Mouse (Mus musculus) heart, postnatal 36 days (tissue): ENCODE measurements around the gene Junb. TPM values are rescaled to one million over a fixed set of nuclear protein-coding genes. Genes with fewer than 3 reads are reported as not detected.

Experiments
- DNase-seq, 2 experiments: peaks; one replicate each; pipeline ENCODE4 v3.0.0; 2021 to 2022
- intact Hi-C: fragments of 180-260 bp; cut with DNase I; formaldehyde crosslinking; loops from one replicate; pipeline ENCODE4 v1.15.1; 2025
- total RNA-seq, 2 experiments: library from RNA; stranded (reverse); gene quantifications; 2 replicates each; pipeline ENCODE4 v1.2.3; 2021

Junb gene
- total RNA-seq: 10 to 100 TPM; 14.9 to 26.9 TPM

DNA sequence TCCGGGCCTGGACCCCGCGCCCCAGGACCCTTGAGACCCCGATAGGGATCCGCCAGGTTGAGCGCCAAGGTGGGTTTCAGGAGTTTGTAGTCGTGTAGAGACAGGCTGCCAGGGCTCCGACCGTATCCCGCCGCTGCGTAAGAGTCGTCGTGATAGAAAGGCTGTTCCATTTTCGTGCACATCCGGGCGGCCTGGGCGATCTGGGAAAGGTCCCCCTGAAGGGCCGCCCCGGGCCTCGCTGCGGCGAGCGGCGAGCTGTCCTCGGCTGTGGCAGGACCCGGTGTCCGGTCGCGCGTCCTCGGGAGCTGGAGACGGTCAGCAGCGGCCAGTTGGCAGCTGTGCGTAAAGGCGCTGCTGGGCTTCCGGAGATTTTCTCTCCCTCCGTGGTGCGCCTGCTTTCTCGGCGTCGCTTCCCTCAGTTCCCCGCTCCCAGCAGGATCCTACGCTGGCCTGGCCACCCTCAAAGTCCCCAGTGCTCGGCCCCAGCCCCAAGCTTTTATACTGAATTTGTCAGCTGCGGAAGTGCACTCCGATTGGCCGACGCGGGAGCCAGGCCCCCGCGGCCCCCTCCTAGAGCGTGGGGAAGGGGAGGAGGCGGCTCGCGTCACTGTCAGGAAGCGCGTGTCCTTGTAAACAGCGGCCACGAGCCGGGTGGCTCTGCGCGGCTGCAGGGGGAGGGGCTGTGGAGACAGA lies at the start of gene Junb:
Junb (minus strand) TSS at position 471 of the 693 bp plus-strand sequence.
- intact Hi-C loops: loop anchor here (5.0 kb wide), 2 partner anchors 49 to 316 kb away; partner anchors contain the start of genes Asna1, Ier2 and Trir
- DNase-seq: peak; percentile 96 to 97

DNA sequence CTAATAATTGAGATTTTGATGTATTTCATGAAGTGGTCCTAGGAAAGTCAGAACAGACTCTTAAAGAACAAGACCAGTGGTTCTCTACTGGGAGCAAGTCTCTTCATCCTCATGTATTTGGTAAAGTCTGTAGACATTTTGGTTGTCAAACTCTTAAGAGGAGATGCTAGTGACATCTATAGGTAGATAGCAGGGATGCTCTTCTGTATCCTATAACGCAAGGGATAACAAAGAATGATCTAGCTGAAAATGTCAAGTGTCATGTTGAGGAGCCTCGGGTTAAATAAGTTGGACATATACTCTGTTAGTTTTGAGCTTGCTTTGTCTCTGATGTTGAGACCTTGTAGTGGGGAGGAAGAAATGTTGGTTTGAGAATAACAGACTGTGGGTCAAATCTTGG lies 49.4 kb upstream of the Junb start:
- DNase-seq: no peak
- intact Hi-C loops: loop anchor here (5.0 kb wide), 1 partner anchor 51 kb away; the partner anchor contains the start of gene Junb

DNA sequence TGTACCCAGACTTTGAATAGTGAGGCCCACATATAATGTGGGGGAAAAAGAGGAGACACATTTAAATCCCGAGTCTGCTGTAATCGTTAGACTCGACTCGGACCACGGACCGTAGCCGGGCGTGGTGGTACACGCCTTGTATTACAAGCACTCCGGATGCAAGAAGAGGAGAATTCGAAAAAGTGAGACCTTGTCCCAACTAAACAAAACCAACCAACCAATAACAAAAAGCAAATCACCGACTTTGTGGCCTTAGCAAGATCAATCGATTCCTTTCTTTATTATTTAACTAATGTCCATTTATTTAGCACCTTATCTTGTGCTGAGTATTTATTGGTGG lies 49.0 kb upstream of the Junb start:
- DNase-seq: no peak
- intact Hi-C loops: loop anchor here (5.0 kb wide), 1 partner anchor 50 kb away; the partner anchor contains the start of gene Junb

DNA sequence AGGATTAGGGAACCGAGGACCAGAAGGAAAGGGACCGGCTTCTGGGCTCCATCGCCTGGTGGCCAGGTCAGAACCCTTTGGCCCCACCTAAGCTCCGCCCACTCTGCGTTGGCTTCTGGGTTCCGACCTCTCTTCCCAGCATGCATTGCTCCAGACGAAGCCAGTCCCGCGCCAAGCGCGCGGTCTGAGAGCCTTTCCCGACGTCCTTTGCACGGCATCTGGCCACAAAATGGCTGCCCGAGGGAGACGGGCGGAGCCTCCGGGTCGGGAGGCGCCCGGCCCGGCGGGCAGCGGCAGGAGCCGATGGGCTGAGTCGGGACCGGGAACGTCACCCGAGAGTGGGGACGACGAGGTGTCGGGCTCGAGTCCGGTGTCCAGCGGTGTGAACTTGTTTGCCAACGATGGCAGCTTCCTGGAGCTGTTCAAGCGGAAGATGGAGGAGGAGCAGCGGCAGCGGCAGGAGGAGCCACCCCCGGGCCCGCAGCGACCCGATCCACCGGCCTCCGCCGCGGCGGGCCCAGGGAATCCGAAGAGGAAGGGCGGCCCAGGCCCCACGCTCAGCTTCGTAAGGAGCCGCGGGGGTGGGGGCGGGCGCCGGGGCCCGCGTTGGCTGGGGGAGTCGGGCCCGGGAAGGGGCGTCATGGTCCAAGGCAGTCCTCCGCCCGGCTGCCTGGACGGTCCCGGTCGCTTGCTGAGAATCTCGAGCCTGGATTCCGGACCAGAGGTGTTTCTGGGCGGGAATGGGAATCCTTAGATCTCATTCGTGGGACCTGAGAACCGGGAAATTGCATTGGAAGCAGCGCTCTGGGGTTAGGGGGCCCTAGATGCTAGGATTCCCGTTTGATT lies 48.4 kb upstream of the Junb start, which contains the start of gene Trir:
Trir (plus strand) TSS at position 154 of the 846 bp plus-strand sequence.
- peak; percentile 97 to 98 for DNase-seq
- intact Hi-C loops: loop anchor here (5.0 kb wide), 1 partner anchor 50 kb away; the partner anchor contains the start of gene Junb

DNA sequence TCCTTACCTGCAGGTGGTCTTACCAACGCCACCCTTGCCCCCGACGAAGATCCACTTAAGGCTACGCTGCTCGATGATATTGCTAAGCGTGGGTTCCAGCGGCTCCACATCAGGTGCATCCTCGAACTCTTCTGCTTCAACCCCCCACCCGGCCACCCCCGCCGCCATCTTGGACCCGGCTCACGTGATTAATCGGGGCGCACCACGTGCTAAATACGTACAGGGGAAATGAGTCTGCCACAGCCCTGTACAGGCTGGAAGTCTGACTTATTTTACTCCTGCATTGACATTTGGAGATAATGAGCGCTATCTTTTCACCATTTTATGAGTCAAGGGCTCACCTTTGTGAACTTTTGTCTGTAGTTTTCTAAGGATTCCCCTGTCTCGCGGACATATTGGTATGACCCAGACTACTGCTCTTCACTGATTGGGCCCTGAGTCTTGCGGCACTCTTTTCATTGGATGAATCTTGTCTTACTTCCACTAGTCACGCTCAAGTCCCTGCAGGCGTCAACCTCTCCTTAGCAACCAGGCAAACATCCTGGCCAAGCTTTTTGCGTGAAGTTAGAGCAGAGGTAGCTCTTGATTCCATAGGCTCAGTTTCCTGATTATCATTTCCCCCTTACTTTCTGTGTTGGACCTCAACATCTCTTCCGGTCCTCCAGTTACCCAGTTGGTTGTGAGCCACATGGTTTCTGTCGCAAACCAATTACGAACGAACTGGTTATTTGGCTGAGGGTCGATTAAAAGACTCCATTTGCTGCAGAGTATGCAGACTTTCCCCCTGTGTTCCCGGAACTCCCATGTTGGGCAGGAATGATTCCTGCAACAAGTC lies 46.8 kb upstream of the Junb start, which contains the start of gene Asna1:
Asna1 (minus strand) TSS at position 184 of the 835 bp plus-strand sequence.
- intact Hi-C loops: loop anchor here (5.0 kb wide), 1 partner anchor 48 kb away; the partner anchor contains the start of gene Junb
- peak; percentile 81 to 89 for DNase-seq

DNA sequence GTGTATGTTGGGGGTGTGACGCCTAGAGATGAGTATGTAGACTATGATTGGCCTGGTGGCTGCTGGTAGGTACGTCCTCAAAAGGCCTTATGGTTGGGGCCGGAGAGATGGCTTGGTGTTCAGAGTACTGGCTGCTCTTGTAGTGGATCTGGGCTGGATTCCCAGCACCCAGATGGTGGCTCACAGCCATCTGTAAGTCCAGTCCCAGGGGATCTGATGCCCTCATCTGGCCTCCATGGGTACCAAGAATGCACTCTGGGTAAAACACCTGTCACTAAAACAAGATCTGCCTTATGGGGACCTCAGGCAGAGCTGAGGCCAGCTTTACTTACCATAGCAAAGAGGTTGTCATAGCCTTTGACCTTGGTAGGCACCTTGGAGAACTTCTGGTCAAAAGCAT lies 45.3 kb upstream of the Junb start:
- no peak for DNase-seq
- intact Hi-C loops: no loop called here

DNA sequence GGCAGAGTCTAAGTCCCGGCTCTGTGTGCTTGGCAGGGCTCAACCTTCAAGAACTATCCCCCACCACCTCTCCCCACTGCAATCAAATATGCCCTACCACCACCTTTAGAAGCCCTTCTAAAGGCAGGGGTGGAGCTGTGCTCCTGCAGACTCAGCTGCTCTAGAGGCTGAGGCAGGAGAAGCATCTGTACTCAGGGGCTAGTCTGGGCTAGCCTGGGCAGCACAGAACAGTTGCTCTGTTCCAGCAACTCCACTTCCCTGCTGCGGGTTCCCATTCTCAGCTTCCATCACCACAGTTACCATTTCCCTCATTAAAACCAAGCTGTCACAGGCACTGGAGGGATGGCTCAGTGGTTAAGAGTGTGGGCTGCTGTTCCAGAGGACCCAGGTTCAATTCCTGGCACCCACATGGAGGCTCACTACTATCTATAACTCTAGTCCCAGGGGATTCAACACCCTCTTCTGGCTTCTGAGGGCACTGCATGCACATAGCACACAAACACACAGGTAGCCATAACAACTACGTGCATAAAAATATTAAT lies 43.1 kb upstream of the Junb start:
- intact Hi-C loops: no loop called here
- DNase-seq: no peak

DNA sequence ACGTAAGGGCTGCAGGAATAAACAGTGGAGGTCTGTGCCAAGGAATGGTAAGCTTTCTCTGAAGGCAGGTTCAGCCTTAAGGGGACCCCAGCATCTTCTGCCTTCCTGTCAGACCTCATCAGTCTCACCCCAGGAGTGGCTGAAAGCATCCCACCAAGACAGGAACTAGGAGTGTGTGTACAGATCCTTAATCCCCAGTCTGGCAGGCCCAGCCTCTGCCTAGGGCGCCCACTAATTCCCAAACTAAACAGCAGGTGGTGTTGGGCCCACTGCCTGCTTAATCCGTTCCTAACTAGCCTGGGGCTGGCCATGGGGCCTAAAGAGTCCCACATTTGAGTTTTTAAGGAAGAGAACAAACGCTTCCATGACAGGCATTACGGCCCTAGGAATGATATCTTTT lies 38.7 kb upstream of the Junb start:
- intact Hi-C loops: no loop called here
- no peak for DNase-seq

DNA sequence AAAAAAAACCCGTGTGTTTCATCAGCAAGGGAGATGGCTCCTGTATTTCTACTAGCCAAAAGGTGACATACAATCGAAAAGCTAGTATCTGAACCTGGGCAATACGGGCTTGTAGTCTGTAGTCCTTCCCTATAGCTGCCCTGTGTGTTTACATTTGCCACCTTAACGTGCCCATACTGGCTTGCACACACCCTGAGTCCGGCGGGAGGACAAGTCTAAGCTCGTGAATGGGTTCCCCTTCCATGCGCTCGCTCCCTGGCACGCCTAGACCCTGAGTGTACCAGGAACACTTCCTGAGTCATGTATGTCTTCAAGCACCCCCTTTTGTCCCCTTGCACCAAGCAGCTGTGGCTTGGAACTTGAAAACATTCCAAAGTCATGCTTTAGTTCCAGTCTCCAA lies 38.2 kb upstream of the Junb start:
- DNase-seq: no peak
- intact Hi-C loops: no loop called here

DNA sequence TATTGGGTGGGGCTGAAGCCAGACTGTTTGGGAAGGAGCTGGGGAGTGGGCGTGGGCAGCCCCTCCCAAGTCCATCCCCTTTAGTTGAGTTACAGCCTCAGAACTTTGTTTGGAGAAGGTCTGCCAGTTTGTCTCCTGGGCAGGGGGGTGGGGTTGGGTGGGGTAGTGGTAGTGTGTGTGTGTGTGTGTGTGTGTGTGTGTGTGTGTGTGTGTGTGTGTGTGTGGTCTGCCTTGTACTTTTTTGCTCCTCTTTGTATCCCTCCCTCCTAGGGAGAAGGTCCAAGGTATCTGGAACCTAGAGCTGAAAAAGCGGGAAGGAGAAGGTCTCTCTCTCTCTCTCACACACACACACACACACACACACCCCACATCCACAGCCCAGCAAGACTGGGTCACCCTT lies 35.9 kb upstream of the Junb start, which contains the start of gene Best2:
Best2 (minus strand) TSS at position 101 of the 400 bp plus-strand sequence.
- no peak for DNase-seq
- intact Hi-C loops: no loop called here

DNA sequence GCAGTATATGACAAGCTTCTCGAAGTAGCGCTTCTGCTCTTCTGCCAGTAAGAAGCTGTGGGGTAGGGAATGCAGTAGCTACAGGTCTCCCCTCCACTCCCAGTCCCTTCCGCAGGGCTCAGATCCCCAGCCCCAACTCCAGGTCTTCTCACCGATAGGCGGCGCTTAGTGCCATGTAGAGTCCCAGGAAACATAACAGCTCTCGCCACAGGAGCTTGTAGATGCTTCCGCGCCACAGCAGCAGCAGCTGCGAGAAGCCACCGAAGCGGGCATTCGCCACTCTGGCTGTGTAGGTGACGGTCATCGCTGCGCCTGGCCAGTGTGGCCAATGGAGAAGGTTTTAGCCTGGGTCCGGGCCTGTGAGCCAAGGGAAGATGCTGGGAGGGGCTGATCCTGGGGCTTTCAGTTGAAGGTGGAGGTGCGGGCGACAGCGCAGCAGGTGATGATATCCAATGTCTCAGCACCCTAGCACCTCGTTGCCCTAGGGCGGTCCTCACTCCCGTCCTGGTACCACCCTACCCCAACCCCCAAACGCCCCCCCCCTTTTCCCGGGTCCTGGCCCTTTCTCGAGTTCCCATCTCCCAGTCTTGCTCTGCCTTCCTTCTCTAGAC lies 34.8 kb upstream of the Junb start:
- intact Hi-C loops: no loop called here
- DNase-seq: peak; percentile 53 to 58

DNA sequence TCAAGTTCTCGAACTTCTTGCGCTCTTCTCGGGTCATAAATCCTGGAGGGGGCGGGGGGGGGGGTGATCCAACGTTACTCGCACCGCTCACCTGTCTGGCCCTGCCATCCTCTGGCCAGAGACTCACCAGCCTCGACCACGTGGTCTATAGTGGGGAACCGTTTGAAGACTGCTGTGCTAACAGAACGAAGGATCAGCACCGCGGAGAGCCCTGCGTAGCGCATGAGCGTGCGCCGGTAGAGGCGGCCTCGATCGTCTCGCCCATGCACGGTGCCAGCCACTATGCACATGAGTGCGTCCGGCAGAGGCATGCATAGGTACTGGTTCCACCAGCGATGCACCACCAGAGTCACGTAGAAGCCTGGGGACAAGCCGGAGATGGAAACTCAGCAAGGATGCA lies 32.7 kb upstream of the Junb start:
- intact Hi-C loops: no loop called here
- DNase-seq: no peak

DNA sequence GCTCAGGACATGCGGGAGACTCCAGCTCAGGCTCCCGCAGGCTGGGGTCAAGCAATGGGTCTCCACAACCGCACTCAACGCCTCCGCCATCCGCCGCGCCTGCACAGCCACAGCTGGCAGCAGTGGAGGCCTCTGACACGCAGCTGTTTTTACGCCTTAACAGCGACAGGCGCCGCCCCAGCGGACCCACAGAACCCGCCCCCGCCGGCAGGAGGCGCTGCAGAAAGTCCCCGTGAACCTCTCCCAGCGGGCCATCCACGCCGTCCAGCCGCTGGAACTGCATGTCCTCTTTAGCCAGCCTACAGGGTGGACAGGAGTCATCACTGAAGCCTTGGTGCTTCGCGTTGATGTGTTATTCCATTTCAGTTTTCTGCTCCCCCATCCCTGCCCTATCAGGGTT lies 29.2 kb upstream of the Junb start:
- intact Hi-C loops: no loop called here
- peak in 1 of 2 experiments; percentile 39 for DNase-seq

DNA sequence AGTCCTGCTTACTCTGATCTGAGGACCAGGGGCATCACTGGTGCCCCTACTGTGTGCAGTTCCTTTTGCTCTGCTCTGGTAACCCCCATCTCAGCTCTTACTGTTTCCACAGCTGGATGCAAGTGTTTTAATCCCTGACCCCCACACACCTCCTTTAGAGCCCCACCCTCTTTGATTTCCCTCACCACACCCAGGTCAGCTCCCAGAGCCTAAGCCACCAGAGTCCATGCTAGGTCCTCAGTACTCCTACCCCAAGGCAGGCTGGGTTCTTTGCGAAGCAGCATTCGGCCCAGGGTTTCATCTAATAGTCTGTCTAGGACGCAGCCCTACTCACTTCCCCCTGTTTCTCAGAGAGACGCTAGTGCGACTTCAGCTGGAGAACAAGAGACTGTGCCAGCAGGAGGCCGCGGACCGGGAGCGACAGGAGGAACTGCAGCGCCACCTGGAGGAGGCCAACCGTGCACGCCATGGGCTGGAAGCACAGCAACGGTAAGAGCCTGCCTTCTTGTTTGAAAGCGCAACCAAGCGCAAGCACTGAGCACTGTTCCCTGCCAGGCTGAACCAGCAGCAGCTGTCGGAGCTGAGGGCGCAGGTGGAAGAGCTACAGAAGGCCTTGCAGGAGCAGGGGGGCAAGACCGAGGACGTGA lies 19.3 kb upstream of the Junb start:
- intact Hi-C loops: loop anchor here (5.0 kb wide), 1 partner anchor 40 kb away; no protein-coding TSS in a partner anchor
- DNase-seq: peak; percentile 89 to 95

DNA sequence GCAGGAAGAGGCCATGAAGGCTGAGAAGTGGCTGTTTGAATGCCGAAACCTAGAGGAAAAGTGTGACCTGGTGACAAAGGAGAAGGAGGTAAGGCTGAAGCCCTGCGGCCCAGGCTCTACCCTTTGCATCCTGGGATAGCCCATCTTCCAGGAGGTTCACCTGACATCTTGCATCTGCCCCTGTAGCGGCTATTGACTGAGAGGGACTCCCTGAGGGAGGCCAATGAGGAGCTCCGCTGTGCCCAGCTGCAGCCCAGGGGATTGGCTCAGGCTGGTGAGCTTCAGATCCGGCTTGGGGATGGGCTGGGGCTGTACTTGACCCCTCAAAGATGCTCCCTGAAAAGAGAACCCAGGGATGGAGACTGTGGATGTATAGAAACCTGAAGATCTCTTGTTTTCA lies 18.5 kb upstream of the Junb start:
- no peak for DNase-seq
- intact Hi-C loops: loop anchor here (5.0 kb wide), 1 partner anchor 40 kb away; no protein-coding TSS in a partner anchor

DNA sequence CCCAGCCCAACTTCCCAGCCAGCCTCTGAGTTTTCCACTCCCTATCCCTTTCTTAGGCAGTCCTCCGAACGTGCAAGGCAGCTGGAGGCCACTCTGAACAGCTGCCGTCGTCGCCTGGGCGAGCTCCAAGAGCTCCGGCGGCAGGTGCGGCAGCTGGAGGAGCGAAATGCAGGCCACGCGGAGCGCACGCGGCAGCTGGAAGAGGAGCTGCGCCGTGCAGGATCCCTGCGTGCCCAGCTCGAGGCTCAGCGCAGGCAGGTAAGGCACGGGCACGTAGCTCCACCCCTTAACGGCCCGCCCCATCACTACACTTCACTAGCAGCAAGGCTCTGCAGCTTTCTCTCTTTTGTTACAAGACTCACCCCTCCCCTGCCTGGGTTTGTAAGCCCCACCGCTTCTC lies 17.2 kb upstream of the Junb start:
- intact Hi-C loops: loop anchor here (1.0 to 5.0 kb wide), 2 partner anchors 38 to 66 kb away; no protein-coding TSS in a partner anchor
- DNase-seq: no peak

DNA sequence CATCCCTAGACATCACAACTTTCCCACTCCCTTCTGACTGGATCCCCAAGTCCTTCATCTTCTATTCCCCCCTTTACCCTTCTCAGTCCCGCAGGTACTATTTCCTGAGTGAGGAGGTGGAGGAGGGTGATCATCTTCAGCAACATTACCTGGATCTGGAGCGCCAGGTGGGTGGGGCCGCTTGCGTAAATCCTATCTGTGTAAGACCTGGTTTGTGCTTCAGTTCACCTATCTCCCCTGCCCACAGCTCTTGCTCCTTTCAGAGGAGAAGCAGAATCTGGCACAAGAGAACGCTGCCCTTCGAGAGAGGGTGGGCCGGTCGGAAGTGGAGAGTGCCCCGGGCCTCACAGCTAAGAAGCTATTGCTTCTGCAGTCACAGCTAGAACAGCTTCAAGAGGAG lies 15.9 kb upstream of the Junb start:
- intact Hi-C loops: no loop called here
- DNase-seq: no peak

DNA sequence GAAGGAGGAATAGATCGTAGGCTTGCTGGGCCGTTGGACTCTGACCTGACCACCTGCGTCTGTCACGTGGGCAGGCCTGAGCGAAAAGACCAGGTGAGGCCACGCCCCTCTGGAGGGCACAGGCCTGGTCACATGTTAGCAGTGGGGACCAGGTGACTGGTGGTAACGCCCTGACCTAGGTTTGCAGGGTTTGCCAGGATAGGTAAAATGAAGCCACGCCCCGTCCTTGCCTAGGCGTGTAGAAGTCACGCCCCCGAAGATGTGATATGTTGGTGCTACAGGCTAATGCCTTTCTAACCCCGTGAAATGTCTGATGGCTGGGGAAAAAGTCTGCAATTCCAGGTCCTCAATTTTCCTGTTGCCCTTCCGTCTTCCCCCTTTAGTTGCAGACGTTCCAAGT lies 12.3 kb upstream of the Junb start:
- no peak for DNase-seq
- intact Hi-C loops: loop anchor here (1.0 kb wide), 1 partner anchor 16 kb away; no protein-coding TSS in a partner anchor

DNA sequence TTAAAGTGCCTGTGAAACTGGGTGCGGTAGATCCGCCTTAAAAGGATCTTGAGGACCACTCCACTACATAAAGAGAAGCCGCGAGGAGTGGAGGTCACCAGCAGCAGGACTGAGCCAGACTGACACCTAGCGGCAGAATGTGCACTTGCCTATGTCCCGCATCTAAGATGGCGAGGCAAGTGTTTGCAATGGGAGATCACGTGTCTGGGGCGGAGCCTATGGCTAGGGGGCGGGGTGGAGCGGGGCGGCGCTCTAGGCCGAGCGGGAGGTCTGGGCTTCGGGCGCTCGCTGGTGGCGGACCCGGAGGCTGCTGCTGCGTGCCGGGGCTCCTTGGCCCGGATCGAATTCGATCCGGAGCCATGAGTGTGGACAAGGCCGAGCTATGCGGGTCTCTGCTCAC lies 11.8 kb upstream of the Junb start, which contains the start of gene Hook2:
Hook2 (plus strand) TSS at position 255 of the 400 bp plus-strand sequence.
- intact Hi-C loops: loop anchor here (1.0 kb wide), 1 partner anchor 15 kb away; no protein-coding TSS in a partner anchor
- DNase-seq: peak; percentile 97
